Mouse (Mus musculus) adrenal gland, adult (tissue): ENCODE results near the gene Gabrr3.

Experiments
- DNase-seq, 2 experiments: peaks; one replicate each; pipeline ENCODE4 v3.0.0; 2022 to 2023; ENCODE audit warnings: low spot score in 1 of 2; ENCODE audit not compliant: inconsistent age in 2 of 2

Gabrr3 gene

DNA sequence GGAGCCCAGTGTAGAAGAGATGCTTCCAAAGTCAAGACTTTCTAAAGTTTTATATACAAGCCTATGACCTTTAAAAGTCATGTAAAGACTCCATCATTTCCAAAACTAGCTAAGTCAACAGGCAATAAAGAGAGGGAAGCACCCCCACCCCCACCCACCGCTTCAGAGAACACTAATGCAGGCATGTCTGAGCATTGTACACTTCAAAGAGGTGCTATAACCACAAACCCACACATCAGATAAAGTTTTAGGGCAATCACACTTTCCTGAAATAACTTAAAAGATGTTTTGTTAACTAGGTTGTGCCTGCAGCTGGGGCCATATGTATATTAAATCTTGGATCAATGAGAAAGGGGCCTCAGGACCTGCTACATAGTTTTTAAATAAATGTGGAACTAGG is 62.7 kb downstream of the Gabrr3 start:
- no peak for DNase-seq

DNA sequence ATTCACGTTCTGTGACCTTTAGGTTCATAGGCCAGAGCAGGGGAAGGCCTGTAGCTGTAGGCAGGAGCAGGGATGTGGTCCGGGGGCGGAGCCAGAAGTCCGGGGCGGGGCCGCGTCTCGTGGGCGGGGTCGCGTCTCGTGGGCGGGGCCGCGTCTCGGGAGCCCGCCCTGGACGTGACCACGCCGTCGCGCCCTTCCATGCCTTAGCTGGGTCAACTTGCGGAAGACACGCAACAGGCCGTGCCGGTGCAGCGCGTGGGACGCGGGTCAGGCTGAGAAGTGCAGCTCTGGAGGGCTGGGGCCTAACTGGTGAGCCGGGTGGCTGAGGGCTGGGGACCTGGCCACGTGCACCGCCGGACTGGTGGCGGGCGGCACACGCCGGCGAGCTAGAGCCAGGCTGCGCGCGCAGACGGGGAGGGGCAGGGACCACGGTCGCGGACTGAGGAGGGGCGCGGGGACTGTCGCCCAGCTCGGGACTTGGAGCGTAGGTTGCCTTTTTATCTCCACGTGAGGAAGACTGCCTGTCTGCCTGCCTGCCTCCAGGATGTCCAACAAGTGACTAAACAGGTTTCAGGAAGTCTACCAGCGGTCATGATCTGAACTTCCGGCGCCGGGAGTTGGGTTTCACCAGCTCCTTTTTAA is 64.6 kb downstream of the Gabrr3 start, which contains the start of gene Riox2:
Gene Riox2 (plus strand): TSS at position 139 of the 642 bp plus-strand sequence.
- peak; percentile 86 to 96 for DNase-seq

DNA sequence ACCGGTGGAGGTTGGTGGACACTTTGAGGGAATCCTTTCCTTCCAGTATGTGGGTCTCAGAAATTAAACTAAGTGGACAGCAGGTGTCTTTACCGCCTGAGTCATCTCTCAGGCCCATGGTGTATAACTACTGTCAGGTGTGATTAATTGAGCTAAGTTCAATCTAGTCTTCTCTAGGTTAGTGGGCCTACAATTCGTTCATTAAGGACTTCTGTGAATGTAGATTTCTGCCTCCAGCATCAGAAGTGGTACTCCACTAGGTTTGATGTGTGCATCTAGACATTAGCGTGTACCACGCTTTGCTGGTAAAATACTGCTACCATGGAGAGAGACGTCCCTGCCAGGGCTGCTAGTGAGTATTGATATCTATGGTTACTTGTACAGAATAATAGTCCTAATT is 65.4 kb downstream of the Gabrr3 start:
- no peak for DNase-seq

DNA sequence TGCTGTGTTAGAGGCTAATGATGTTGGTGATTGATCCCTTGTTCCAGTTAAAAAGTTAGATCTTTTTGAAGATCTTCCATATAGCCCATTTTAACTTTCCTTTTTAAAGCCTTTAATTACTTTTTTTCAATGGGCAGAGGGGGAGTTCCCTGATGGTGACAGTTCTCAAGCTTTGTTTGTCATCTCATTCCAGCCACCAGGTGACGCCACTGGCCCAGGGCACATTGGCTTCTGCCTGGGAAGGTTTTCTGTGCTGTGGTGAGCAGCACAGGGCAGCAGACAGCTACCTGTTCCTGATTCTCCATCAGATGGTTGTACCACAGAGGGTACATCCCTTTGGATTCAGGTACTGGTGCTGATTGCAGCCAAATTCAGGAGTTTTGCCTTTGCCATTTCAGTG is 67.7 kb downstream of the Gabrr3 start:
- DNase-seq = peak; percentile 59 to 84

DNA sequence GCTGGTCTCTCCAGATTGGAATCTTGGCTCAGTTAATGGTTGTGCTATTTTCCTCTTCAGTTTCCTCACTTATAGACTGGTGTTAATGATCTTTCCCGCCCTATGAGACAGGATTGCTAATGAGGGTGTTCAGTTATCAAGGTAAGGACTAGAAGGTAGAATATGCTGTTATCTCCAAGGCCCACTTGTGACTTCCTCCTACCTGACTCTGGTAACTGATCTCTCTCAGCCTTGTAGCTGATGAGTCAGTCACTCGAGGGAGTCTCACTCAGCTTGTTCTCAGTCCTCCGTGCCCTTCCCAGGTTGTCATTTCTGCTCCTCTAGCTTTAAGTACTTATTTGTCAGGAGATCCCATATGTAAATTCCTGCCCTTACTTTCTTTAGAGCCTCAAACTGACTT is 70.8 kb downstream of the Gabrr3 start:
- DNase-seq = no peak

DNA sequence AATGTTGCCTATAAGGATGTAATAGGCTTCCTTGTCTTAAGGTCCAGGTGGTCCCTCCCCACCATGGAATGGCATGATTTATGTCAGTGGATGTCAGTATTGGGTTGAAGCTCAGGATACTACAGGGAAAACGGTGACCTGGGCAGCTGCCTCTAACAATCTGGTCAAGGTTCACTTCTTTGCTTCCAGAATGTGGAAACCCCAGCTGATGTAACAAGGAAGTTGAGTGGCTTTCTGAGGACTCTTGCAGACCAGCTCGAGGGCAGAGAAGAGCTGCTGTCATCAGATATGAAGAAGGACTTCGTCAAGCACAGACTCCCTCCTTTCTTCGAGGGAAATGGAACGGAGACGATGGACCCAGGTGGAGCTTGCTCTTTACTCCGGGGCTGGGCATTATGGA is 80.1 kb downstream of the Gabrr3 start:
- DNase-seq = no peak

DNA sequence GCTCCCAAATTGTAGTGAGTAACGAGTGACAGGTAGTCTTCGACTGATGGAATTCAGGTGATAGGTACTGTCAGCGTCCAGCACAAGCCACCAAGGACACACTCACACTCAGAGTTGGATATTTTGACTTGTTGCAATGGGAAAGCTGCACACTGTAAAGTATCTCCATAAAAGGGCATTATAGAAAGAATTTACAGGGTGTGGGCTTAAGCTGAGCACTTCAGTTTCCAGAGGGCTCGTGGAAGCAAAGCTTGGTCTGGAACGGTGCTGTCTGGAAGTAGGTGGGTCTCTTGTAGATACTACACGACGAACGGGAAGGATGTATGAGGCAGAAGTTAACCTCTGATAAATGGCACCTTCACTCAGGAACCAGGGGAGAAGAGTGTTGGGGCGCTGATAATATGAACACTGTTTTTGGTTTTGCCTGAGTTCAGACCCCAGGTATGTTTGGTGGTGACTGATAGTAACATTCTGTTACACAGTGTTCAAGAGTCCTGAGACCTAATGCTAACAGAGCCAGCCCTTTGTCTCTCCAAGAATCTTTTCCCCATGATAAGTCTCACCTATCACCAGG is 80.9 kb downstream of the Gabrr3 start:
- no peak for DNase-seq

DNA sequence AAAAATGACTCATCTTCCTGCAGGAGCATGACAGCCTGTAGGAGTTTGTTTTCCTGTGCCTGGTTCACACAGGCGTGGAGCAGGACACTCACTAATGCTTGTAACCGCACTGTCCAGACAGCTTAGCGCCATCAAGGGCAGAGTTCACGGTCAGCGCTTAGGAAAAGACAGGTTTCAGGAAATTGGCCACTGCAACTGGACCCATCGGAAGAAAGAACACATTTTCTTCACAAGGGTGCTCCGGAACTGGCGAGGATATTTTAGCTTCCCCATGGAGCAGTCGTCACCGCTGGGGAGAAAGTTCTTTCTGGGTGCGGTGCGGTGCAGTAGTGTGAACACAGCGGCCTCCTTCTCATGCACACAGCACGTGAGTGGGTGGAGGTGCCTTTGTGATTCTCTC is 86.1 kb downstream of the Gabrr3 start:
- peak; percentile 43 to 59 for DNase-seq

DNA sequence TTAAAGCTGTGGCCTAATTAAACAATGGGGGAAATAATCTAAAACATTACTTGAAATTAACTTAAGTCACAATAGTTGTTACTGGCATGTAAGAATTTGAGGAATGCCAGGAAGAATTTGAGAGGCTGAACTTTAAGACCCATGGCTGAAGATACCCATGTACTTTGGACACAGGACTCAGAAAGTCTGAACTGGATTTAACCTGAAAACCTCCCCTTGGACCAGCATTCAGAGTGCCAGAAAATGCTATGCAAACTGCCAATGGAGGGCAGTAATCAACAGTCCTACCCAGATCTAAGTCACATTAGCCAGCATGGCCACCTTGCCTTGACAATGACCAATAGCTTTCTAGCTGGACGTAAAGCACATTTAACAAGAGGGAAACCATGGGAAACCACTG is 90.8 kb downstream of the Gabrr3 start:
- no peak for DNase-seq

DNA sequence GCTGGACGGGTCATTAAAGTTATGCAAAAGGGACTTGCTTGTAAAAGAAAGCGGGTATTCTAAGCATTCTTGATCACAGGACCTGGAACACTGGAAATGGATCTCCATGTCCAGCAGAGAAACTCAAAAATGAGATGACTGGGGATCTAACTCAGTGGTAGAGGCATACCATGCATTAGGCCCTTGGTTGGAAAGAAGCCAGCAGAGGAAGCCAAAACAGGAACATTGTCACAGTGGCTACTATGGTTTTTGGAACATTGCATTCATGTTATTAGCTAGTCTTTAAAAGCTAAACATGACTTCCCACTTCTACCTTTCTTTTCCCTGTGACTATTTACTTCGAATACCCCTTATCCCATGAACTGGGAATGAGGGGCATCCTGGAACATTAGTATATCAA is 92.0 kb downstream of the Gabrr3 start:
- peak in 1 of 2 experiments; percentile 21 for DNase-seq

DNA sequence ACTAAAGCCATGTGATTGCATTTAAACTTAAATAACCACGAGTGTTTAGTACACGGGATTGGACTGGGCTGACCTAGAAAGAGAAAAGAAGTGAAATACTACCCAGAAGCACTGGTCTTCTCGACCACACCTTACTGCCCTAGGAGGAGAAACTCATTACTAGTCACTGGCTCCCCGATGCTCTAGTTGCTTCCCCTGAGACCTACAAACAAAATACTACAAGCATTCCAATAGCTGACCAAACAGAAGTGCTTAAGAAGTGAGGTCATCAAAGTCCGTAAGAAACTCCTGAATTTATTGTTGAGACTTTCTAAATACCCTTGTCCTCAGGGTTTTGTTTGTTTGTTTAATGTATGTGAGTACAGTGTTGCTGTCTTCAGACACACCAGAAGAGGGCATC is 102.7 kb downstream of the Gabrr3 start:
- DNase-seq = no peak
